Mouse (Mus musculus): ENCODE data around the gene Timm10. TPM values are rescaled to one million over a fixed set of nuclear protein-coding genes. Genes with fewer than 3 reads are reported as not detected.

Timm10 gene
- 54.2 and 54.4 TPM in 2 replicates for polyA plus RNA-seq (2015; fragmentation: Nextera tagmentation; extraction: Ambion mirVana)

DNA sequence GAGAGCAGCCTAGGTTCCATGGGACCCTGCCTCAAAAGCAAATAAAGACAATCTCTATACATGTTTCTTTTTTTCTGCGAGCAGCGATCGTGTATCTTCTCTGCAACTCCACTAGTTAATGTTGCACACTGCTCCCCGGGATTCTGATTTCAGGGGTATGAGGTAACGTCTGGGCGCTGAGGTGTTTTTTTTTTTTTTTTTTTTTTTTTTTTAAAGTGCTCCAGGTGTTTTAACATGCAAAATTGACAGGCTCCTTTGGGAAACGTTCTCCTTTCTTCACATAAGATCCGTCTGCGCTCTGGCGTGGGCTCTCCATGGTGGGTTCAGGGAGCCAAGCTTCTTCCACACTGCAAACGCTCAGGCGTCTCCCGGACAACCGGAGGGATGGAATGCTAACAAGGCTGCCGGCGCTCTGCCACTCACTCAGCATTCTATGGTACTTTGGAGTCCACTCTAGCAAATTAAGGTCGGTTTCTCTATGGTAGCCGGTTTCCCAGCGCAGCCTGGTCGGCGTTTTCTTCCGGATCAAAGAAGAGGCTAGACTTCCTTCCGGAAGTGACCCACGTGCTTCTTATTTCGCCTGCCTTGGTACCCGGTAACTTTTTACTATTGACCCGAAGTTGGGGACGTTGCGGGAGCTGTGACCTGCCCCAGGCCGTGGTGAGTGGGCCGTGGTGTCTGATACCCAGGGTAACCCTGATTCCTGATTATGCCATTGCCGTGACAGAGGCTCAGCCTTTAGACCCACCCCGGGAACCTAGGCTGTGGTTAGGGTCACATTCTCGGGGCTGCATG is at the start of gene Timm10:
Gene Timm10 (plus strand): TSS at position 510 of the 795 bp plus-strand sequence.
- 0 out of 2 replicates have a peak within 1 kb of the TSS, but pooled peaks have one; percentile 34 for H3K27ac ChIP-seq
- H3K9me3 ChIP-seq (replicated peaks), result no peaks in the 10 kb centered on the region
- under 1% methylated on average over 34 of the region's 34 CpGs for WGBS
- no peaks in the 10 kb centered on the region for H3K27me3 ChIP-seq
- peak within 1 kb of the TSS; percentile 85 for H3K4me2 ChIP-seq
- peak within 1 kb of the TSS; percentile 65 for H3K4me3 ChIP-seq (replicated peaks)
- peak; percentile 90 for ATAC-seq (replicated peaks; ENCODE audit: low FRiP score)
- H3K9ac ChIP-seq, result peak within 1 kb of the TSS; percentile 69
- peaks cover 14% of the 10 kb centered on the region for H3K4me1 ChIP-seq
- peaks cover 19% of the 10 kb centered on the region for H3K36me3 ChIP-seq

DNA sequence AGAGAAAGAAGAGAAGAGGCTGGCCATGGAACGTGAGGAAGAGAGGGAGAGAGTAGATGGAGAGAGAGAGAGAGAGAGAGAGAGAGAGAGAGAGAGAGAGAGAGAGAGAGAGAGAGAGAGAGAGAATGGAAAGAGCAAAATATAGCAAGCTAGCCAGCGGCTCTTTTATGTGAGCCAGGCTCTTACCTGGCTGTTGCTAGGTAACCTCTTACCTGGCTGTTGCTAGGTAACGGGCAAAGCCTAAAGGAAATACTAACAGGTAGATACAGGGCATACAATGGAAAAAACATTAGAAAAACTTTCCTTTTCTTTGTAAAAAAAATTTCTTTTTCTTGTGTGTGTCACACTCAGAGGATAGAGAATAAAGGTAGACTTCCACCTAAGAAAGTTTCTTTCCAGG is 49.1 kb upstream of the Timm10 start:
- no peak for ATAC-seq (replicated peaks; ENCODE audit: low FRiP score)

DNA sequence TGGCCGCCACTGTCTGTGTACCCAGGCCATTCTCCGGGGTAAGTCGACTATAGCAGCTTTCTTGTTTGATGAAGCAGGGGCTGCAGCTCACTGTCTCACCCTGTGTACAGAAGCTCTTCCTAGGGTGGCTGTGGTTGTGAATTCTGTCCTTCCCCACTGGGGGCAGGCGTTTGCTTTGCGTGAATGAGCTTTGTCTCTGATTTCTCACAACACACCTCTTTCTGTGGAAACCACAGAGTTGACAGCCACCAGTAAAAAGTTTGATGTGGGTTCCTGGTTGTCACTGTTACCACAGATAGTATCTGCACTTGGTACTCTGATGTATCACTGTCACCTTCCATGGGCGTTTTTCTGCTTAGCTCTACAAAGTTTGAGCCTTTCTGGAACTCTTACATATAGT is 47.6 kb upstream of the Timm10 start:
- WGBS, result 64% methylated on average over 6 of the region's 6 CpGs
- Histone ChIP-seq H3K4me2 (no peak overlapping the region), H3K27ac (no peak overlapping the region), H3K4me3 (replicated peaks) (no peak overlapping the region), H3K4me1 (peaks cover 14% of the 10 kb centered on the region), H3K9me3 (replicated peaks) (no peaks in the 10 kb centered on the region), H3K9ac (no peak overlapping the region), H3K27me3 (no peaks in the 10 kb centered on the region), H3K36me3 (no peaks in the 10 kb centered on the region)
- ATAC-seq (replicated peaks; ENCODE audit: low FRiP score), result no peak

More for the DNA sequence above, 49.1 kb upstream of the Timm10 start:
- Histone ChIP-seq H3K4me2 (no peak overlapping the region), H3K27me3 (no peaks in the 10 kb centered on the region), H3K27ac (no peak overlapping the region), H3K9me3 (replicated peaks) (no peaks in the 10 kb centered on the region), H3K4me3 (replicated peaks) (no peak overlapping the region), H3K9ac (no peak overlapping the region), H3K36me3 (no peaks in the 10 kb centered on the region), H3K4me1 (peaks cover 22% of the 10 kb centered on the region)
- whole genome bisulfite sequencing, result 67% methylated on average over 3 of the region's 3 CpGs

DNA sequence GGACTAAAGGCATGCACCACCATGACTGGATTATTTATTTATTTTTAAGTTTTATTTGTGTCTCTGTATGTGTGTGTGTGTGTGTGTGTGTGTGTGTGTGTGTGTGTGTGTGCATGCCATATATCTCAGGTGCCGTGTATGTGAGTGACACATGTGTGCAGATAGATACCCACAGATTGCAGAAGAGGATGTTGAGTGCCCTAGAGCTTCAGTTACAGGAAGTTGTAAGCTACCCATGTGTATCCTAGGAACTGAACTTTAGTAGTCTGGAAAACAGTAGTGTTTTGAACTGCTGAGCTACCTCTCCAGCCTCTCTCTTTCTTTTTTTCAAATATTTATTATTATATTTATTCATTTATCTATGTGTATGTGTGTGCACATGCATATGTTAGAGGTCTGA is 43.5 kb upstream of the Timm10 start:
- Histone ChIP-seq H3K27ac (no peak overlapping the region), H3K36me3 (no peaks in the 10 kb centered on the region), H3K4me3 (replicated peaks) (no peak overlapping the region), H3K9me3 (replicated peaks) (no peaks in the 10 kb centered on the region), H3K27me3 (no peaks in the 10 kb centered on the region), H3K9ac (no peak overlapping the region), H3K4me1 (0 out of 2 replicates have a peak, but pooled peaks cover 2% of the 10 kb centered on the region), H3K4me2 (no peak overlapping the region)
- no peak for ATAC-seq (replicated peaks; ENCODE audit: low FRiP score)
- 82% methylated on average over 1 of the region's 1 CpGs for WGBS

DNA sequence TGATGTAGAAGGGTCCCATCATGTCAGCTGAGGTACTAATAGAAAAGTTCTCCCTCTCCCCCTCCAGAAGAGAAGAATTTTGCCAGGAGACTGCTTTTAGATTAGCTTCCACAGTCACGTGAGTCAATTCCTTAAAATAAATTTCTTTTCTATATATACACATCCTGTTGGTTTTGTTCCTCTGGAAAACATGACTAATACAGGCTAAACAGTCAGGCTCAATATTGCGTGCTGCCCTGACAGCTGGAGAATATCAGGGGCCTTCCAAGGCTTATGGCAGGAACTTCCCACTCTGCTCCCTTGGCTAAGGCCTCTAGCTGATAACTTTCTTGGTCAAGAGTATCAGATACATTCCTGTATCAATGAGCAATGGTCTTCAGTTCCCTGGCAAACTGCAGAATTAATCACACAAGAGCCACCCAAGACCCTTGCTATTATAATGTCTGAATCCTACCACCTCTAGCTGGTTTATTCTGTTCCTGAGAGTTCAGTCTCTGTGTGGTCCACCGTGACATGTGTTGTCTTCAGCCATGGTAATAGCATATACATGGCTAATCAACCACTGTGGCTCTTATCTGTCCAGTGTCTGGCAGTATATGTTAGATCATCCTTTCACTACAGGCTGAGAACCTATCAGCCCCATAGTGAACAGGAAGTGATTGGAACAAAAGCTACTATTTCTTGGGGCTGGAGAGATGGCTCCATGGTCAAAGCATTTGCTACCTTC is 42.8 kb upstream of the Timm10 start:
- Histone ChIP-seq H3K36me3 (no peaks in the 10 kb centered on the region), H3K27ac (peak overlapping the region; percentile 41; the same call in 1 of the 2 replicates), H3K27me3 (no peaks in the 10 kb centered on the region), H3K4me1 (0 out of 2 replicates have a peak, but pooled peaks cover 2% of the 10 kb centered on the region), H3K9me3 (replicated peaks) (no peaks in the 10 kb centered on the region), H3K4me3 (replicated peaks) (no peak overlapping the region), H3K9ac (no peak overlapping the region), H3K4me2 (no peak overlapping the region)
- peak; percentile 56; the same call in 1 of the 2 replicates for ATAC-seq (replicated peaks; ENCODE audit: low FRiP score)
- WGBS, result 55% methylated on average over 3 of the region's 3 CpGs

DNA sequence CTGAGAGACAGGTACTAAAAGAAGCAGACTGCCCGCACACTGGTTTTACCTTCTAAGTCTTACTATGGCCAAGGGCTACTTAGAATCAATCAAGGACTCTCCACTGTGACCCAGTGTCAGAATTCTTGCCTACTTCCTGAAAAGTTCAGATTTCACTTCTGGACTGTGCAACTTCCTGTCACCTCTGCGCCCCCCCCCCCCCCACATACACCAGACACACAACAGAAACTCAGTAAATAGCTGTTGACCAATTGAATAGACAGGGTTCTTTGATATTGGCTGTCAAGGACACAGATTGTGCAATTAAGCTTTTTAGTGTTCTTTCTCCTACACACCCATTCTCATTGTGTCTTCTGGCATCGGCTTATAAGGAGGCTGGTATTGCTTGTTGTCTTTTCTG is 38.5 kb upstream of the Timm10 start:
- 69% methylated on average over 3 of the region's 3 CpGs for WGBS
- no peaks in the 10 kb centered on the region for H3K9me3 ChIP-seq (replicated peaks)
- H3K4me2 ChIP-seq, result no peak overlapping the region
- no peaks in the 10 kb centered on the region for H3K27me3 ChIP-seq
- H3K9ac ChIP-seq, result no peak overlapping the region
- H3K4me3 ChIP-seq (replicated peaks), result no peak overlapping the region
- H3K27ac ChIP-seq, result no peak overlapping the region
- no peak for ATAC-seq (replicated peaks; ENCODE audit: low FRiP score)
- no peaks in the 10 kb centered on the region for H3K36me3 ChIP-seq
- 0 out of 2 replicates have a peak, but pooled peaks cover 2% of the 10 kb centered on the region for H3K4me1 ChIP-seq

DNA sequence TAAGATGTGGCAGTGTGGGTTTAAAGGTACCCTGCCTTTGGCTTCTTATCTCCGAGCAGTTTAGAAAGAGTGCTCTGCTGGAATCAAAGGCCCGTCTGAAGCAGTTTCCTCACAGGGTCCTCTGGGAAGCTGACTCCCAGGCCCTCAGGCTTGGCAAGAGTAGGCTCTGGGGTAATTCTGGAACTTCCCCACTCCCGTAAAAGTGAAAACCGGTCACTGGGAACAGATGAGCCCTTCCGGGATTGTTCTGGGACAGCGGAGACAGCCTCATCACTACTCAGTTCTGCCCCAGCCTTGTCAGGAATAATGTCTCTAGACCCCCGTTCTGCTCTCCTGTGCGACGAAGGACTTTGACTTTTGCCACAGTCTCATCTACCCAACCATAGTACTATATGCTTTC is 36.4 kb upstream of the Timm10 start:
- Histone ChIP-seq H3K4me1 (no peaks in the 10 kb centered on the region), H3K27me3 (no peaks in the 10 kb centered on the region), H3K4me3 (replicated peaks) (no peak overlapping the region), H3K9ac (no peak overlapping the region), H3K36me3 (no peaks in the 10 kb centered on the region), H3K27ac (no peak overlapping the region), H3K9me3 (replicated peaks) (no peaks in the 10 kb centered on the region), H3K4me2 (no peak overlapping the region)
- no peak for ATAC-seq (replicated peaks; ENCODE audit: low FRiP score)
- WGBS, result 46% methylated on average over 9 of the region's 9 CpGs

DNA sequence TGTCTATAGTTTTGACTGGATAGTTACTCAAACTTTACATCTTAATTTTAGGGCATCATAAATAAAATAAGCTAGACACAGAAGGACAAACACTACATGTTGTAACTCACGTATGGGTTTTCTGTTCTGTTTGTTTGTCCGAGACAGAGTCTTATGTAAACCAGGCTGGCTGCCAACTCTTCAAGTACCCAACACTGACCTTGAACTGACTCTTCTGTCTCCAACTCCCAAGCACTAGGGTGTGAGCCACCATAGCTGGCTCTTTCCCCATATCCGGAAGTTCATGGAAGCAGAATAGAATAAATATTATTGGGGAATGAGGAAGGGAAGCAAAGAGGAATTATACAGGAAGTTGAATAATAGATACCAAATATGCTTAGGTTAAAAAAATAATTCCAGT is 34.3 kb upstream of the Timm10 start:
- WGBS, result 61% methylated on average over 3 of the region's 3 CpGs
- Histone ChIP-seq H3K27ac (no peak overlapping the region), H3K4me3 (replicated peaks) (no peak overlapping the region), H3K4me1 (no peaks in the 10 kb centered on the region), H3K9ac (no peak overlapping the region), H3K4me2 (no peak overlapping the region), H3K36me3 (no peaks in the 10 kb centered on the region), H3K9me3 (replicated peaks) (no peaks in the 10 kb centered on the region), H3K27me3 (no peaks in the 10 kb centered on the region)
- ATAC-seq (replicated peaks; ENCODE audit: low FRiP score), result no peak

DNA sequence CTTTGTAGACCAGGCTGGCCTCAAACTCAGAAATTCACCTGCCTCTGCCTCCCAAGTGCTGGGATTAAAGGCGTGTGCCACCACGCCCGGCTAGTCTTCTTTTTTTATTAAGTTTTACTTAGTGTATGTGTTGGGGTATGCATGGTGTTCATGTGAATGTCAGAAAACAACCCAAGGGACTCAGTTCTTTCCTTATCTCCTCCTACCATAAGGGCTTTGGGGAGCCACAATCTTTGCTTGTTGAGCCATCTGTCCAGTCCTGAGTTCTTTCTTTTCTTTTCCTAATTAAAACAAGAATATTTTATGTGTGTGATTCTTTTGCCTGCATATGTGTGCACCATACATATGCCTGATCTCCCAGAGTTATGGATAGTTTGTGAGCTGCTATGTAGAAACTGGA is 33.6 kb upstream of the Timm10 start:
- Histone ChIP-seq H3K4me2 (no peak overlapping the region), H3K27ac (no peak overlapping the region), H3K4me1 (peaks cover 4% of the 10 kb centered on the region; the same call in 1 of the 2 replicates), H3K9me3 (replicated peaks) (no peaks in the 10 kb centered on the region), H3K27me3 (no peaks in the 10 kb centered on the region), H3K4me3 (replicated peaks) (no peak overlapping the region), H3K36me3 (no peaks in the 10 kb centered on the region), H3K9ac (no peak overlapping the region)
- ATAC-seq (replicated peaks; ENCODE audit: low FRiP score), result no peak
- 90% methylated on average over 3 of the region's 3 CpGs for WGBS

DNA sequence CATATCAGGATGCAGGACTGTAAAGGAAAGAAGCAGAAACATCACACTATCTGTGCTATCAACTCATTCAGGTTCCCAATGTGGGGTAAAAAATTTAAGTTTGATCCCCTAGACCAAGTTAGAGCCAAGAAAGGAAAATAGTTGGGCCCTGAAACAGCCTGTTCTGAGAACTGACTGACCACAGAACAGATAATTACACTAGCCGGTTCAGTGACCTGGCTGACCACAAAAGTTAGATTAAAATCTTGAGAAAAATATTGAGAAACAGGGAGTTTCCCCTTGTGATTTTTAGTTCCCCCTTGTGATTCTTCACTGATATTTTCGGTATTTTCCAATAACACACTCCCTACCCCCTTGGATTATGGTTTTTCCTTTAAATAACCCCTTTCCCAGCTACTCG is 32.9 kb upstream of the Timm10 start:
- no peak for ATAC-seq (replicated peaks; ENCODE audit: low FRiP score)
- Histone ChIP-seq H3K4me3 (replicated peaks) (no peak overlapping the region), H3K36me3 (no peaks in the 10 kb centered on the region), H3K9ac (no peak overlapping the region), H3K27me3 (no peaks in the 10 kb centered on the region), H3K4me1 (peaks cover 8% of the 10 kb centered on the region; the same call in 1 of the 2 replicates), H3K4me2 (no peak overlapping the region), H3K9me3 (replicated peaks) (no peaks in the 10 kb centered on the region), H3K27ac (no peak overlapping the region)
- 76% methylated on average over 3 of the region's 3 CpGs for WGBS

DNA sequence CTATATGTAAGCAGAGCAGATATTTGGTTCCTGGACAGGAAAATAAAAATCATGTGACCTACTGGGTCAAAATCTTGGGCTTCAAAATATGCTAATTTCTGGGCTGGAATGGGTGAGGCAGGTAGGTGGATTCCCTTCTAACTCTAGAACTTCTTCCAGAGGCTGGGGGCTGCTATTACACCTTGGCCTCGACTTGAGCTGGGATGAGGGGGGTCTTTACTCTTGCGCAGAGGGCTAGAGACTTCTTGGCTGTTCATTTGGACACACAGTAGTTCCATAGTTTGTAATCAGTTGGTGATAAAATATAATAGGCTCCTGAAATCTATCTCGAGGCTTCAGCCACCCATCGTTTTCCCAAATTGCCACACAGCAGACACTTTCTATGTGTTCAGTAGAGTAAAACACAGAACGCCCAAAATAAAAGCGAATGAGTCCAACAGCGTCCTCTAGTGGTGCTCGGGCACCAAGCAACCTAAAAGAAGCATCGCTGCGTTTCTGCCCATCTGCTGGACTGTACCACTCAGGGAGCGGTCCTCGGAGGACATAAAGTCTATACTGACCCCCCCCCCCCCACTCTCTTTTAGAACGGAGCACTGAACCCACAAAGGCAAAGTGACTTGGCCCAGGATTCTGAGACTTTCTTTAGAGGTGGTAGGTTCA is 28.8 kb upstream of the Timm10 start:
- peak overlapping the region; percentile 77 for H3K27ac ChIP-seq
- H3K36me3 ChIP-seq, result no peaks in the 10 kb centered on the region
- peaks cover 11% of the 10 kb centered on the region for H3K4me1 ChIP-seq
- WGBS, result 10% methylated on average over 13 of the region's 13 CpGs
- peak overlapping the region; percentile 97 for H3K4me2 ChIP-seq
- peak; percentile 43 for ATAC-seq (replicated peaks; ENCODE audit: low FRiP score)
- H3K9ac ChIP-seq, result peak overlapping the region; percentile 58
- no peaks in the 10 kb centered on the region for H3K9me3 ChIP-seq (replicated peaks)
- H3K4me3 ChIP-seq (replicated peaks), result peak overlapping the region; percentile 60
- H3K27me3 ChIP-seq, result no peaks in the 10 kb centered on the region

DNA sequence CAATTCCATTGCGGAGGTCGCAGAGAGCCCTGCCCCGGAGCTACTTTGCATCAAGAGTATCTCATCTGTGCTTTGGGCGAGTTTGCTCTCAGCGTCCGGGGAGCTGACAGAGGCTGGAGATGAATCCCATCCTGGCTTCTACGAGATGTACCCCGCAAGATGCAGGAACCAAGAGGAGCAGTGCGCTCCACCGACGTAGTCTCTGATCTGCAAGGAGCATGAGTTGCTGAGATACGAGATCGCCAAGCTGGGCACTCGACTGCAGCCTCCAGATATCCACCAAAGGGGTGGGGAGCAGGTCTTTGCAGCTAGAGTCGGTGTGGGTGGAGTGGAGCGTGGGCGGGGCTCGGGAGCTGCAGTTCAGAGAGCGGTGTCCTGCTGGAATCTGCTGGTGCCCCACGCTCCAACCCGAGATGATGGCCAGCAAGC is 28.3 kb upstream of the Timm10 start, which contains the start of gene Ube2l6:
Gene Ube2l6 (plus strand): TSS at position 336 of the 429 bp plus-strand sequence.
- Histone ChIP-seq H3K36me3 (no peaks in the 10 kb centered on the region), H3K4me3 (replicated peaks) (peak within 1 kb of the TSS; percentile 60), H3K27ac (peak within 1 kb of the TSS; percentile 77), H3K4me1 (peaks cover 11% of the 10 kb centered on the region), H3K9me3 (replicated peaks) (no peaks in the 10 kb centered on the region), H3K4me2 (peak within 1 kb of the TSS; percentile 97), H3K27me3 (no peaks in the 10 kb centered on the region), H3K9ac (peak within 1 kb of the TSS; percentile 58)
- ATAC-seq (replicated peaks; ENCODE audit: low FRiP score), result peak; percentile 88
- under 1% methylated on average over 21 of the region's 21 CpGs for WGBS
